Mouse (Mus musculus) frontal cortex, adult (tissue): ENCODE measurements around the gene Boll.

Experiments used
- ATAC-seq: cut with Nextera tagmentation; 2 replicates; pipeline ENCODE4 v1.9.2; 2017; ENCODE audit warnings: mild to moderate bottlenecking, moderate library complexity, mixed read lengths; ENCODE audit not compliant: low TSS enrichment

Boll gene

DNA sequence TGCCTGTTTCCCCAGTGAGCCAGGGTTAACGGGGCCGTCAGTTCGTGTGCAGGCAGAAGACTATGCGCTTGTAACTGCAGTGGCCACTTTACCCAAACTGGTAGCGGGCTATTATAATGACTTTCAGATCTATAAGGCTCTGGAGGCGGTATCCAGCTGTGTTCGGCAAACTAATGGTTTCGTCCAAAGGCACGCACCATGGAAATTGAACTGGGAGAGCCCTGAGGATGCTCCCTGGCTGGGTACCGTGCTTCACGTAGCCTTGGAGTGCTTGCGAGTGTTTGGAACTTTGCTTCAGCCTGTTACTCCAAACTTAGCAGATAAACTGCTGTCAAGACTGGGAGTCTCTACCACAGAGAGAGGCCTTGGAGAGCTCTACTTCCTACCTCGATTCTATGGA lies 124.8 kb downstream of the Boll start:
- no peak for ATAC-seq

DNA sequence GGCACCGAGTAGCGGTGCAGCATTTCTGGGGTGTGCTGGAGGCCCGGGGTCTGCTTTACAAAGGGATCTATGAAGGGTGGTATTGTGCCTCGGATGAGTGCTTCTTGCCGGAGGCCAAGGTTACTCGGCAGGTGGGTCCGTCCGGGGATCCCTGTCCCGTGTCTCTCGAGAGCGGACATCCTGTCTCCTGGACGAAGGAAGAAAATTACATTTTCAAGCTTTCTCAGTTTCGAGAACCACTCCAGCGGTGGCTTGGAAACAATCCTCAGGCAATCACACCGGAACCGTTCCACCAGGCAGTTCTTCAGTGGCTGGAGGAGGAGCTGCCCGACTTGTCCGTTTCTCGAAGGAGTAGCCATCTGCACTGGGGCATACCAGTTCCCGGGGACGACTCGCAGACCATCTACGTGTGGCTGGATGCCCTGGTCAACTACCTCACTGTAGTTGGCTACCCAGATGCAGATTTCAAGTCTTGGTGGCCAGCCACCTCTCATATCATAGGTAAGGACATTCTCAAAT lies 125.6 kb downstream of the Boll start:
- ATAC-seq, result peak; percentile 18

DNA sequence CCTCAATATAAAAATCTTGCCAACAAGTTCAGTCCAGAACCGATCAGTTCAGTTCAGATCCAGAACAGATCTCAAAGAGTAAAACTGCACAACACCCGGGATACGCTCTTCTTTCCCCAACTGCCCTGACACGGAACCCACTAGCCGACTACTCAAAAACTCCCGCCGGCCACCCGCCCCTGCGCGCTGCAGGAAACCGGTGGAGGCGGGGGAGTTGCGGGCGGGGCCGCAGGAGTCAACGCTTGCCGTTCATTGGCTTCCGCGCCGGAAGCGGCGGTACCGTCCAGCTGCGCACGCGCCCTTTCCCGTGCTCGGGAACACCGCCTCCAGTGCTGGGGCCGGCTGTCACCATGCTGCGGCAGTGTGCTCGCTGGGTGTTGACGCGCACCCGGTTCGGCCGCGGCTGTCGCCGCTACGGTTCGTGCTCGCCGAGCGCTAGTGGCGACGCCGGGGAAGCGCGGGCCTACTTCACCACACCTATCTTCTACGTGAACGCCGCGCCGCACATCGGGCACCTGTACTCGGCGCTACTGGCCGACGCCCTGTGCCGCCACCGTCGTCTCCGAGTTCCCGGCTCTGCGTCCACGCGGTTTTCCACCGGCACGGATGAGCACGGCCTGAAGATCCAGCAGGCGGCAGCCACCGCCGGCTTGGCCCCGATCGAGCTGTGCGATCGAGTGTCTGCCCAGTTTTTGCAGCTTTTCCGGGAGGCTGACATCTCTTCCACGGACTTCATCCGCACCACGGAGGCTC lies 126.2 kb downstream of the Boll start, which contains the start of gene Mars2:
Gene Mars2 (plus strand): TSS at position 288 of the 753 bp plus-strand sequence.
- ATAC-seq, result peak; percentile 97

DNA sequence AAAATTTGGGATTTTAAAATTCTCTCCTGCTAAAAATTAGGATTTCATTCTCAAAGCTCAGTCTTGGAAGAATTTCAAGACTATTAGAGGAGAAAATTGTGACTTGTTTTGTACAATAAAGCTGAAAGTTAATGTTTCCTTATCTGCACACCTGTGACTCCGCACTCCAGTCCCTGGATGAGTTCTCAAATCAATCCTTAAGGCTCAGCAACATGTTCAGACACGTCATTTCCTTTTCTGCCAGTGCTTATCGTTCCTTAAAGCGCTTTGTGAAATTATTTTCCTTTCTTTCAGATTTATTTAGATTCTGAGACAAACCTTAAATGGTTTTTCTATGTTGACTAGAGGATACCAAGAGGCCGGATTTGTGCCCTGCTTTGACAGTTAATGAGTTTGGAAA lies 126.8 kb downstream of the Boll start:
- no peak for ATAC-seq

DNA sequence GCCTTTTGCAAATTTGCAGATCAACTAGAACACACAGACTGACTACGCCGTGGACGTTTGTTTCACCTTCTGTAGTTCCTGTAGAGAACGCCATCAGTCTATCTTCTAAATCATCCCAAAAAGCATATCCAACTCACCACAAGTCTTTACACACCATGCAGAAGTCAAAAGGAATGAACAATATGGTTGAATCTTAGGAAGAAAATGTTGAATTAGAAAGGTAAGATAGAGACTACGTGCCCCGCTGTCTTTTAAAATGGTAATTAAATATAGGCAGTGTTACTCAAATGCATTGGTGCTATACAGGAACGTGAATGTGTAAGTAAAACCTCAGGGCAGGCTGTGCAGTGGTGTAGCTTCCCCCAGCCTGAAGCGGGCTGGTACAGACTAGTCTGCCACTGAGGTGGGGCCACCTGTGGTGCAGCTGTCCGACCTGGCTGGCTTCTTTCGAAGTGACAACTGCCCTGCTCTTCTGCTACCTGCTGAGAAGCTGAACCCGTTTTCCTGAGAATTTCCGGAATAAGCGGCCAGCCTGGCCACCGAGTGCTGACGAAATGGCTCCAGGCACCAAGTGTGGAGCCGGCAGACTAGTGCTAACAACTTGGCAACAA lies 128.3 kb downstream of the Boll start:
- no peak for ATAC-seq

DNA sequence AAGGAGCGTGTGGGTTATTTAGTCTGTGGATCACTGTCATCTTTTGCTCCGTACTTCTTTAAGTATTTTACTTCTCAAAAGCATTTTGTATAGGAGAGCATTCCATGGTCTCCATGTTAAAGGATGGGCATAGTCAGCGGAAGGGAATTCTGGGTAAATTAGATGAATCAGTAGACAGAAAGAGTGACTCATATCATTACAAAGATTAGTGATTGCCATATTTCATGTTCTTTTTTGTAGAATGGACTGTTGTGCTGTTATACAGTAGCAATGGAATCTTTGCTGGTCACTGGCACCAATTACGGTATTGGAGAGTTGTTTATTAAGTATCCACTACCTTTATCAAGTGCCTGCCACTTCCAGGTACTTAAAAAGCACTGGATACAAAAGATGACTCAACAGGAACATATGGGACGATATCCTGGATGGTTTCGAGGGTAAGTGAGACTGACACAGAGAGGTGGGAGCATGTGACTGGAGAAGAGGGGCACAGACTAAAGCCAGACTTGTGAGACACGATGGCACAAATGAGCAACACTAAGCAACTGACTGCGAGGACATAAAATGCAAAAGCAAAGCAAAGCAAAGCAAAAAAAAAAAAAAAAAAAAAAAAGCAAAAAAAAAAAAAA lies 134.9 kb downstream of the Boll start:
- ATAC-seq, result no peak

DNA sequence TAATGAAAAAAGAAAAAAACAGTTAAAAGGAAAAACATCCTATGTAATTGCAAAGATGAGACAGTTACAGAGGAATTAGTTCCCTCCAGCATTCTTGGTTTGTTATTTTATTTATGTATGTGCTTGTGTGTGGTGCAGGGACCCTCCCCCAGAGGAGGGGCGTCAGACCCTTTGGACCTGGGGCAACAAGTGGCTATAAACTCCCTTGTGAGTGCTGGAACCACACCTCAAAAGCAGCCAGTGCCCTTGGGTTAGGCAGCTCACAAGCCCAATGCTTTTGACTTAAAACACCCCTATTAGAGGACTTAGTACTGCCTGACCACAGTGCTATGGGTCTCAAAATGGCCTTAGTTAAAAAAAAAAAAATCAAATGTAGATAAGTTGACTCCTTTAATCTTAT lies 135.9 kb downstream of the Boll start:
- ATAC-seq, result no peak

DNA sequence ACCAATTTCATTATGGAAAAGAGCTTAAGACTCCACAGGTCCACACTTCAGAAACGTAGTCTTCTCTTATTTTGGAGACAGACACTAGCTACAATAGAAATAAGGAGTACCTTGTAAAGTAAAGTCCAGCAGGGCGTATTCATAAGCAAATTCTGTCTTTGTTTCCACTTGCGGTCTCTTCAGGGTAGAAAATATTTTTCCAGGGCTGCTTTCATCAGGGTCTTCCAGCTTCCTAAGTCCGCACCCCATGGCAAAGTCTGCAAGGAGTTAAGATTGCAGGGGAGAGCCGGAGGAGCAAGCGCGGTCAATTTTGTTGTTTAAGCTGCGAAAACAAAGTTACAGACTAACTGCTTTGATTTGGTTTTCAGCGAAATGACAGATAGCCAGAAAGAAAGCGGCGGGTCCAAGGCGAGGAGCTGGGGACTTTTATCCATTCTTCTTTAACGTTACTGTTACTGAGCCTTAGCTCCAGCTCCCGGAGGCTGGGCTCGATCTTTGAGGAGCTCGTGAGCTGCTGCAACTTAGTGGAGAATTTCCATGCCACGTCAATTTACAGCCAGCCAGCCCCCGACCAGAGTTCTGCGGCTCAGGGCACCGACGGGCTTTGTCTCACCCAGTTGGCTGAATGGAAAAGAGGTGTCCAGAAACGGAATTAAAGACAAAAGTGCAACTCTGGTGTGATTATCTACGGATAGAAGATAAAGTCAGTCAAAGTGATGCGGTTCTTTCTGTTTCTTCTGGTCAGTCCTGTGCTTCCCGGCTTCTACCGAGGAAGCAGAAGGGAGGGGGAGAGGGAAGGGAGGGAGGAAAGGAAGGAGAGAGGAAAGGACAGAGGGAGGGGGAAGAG lies 137.0 kb downstream of the Boll start, which contains the start of gene Rftn2:
Gene Rftn2 (minus strand): TSS at position 772 of the 847 bp plus-strand sequence.
- peak; percentile 38; the same call in 1 of the 2 replicates for ATAC-seq

DNA sequence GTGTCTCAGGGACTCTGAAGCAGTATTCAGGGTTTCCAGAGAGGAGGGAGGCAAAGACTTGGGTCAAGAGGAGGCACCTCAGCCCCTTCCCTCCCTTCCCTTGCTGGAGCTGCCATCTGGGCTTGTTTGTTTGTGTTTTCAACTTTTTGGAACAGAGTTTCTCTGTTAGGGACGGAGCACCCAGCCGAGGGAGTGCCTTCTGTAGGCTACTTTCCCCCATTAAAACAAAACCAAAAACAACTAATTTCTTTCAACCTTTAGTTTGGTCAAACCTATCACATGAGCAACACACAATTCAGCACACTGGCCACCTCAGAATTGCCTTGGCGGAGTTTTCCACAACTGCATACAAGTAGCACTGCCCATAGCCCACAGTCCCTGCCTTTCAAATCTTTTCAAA lies 137.9 kb downstream of the Boll start:
- ATAC-seq, result peak; percentile 39

DNA sequence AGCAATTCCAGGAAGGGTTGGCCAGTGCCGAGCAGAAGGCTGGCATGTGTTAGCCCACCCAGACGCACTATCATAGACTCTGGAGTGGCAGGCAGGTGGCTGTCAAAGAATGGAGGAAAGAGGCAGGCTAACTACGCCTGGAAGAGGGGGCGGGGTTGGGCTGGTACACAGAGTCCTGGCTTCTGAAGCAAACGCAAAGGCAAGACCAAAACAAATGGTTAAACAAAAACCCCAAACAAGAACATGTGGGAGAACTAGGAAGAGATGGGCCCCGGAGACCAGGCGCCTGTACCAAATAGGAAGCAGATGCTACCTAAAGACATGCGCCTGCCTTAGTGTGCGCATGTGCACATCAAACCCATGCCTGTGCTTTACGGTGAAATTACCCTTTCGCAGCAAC lies 139.2 kb downstream of the Boll start:
- no peak for ATAC-seq

DNA sequence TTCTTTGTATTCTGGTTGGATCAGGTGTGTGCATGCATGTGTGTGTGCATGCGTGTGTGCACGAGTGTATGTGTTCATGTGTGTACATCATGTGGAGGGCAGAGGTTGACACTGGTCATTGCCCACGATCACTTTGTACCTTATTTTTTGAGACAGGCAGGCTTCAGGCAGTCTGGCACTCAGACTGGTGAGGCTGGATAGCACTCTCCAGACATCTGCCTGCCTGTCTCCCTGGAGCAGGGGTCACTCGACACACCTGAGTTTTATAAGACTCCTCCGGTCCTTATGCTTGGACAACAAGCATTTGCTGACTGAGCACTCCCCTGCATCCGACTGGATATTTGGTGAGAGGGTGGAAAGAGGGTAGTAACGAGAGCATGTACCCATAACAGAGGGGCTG lies 140.2 kb downstream of the Boll start:
- no peak for ATAC-seq

DNA sequence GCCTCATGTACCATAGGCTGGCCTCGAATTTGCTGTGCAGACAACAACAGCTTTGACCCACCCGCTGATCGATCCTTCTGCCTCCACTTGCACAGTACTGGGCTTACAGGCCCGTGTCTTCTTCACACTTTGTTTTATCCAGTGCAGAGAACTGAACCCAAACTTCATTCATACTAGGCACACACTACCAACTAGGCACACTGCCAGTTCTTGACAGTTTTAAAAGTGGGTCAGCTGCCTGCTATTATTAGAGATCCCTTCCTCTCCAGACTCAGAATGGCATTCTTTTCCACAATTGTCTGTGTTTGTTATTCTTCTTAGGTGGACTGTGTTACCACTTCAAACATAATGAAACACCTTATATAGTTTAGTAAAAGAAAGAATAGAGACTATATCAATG lies 141.9 kb downstream of the Boll start:
- peak; percentile 62 for ATAC-seq

DNA sequence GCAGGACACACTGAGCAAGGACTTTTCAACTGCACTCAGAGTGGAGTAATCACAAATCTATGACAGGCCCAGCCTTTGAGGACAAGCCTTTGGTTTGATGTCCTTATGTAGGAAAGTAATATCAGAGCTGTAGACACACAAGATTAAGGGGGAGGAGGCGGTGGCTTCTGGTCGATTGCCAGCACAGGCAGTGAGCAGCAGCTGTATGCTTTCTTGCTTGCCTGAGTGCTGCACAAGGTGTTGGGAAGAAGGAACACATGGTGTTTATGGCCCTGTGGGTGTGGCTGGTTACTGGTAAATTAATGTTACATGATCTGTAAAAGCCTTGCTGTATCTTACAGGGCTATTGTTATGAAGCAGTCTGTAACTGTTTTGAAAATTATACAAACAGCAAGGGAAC lies 146.1 kb downstream of the Boll start:
- ATAC-seq, result no peak

DNA sequence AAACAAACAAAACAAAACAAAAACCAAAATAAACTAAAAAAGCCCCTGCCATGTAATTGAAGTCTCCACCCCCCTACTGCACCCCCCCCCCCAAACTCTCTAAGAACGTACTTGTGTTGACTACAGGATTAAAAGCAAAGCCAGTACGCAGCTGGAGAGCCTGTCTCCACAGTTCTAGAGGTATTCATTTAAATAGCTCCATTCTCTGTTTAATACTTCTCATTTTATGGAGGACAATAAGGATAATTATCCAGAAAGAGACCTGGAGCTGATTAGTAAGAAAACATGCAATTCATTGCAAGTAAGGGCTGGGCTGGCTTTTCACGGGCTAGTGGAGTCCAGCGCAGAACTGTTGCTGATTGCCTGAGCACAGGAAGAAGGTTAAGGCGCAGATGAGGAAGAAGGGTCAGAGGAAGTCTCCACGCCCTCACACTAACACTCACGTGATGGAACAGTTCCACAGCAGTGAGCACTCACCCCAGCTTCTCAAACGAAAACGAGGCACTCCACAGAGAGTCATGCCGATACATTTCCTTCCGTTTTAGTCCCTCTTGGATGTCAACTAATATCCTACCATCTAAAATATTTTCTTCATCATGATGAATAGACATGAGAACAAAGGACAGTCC lies 148.0 kb downstream of the Boll start:
- ATAC-seq, result no peak

DNA sequence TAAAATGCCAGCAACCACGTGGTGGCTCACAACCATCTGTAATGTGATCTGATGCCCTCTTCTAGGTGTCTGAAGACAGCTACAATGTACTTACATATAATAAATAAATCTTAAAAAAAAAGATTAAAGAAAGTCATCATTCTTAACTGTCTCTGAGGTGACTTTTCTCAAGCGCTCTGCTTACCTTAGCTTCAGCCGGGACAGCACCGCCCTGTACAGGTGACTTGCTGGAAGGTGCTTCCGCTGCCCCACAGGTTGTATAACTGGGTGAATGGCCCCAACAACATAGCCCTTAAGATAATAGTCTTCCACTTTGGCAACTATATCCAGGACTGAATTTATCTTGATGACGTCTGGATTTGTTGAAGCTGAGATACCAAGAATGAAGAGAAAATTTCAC lies 149.3 kb downstream of the Boll start:
- ATAC-seq, result no peak

DNA sequence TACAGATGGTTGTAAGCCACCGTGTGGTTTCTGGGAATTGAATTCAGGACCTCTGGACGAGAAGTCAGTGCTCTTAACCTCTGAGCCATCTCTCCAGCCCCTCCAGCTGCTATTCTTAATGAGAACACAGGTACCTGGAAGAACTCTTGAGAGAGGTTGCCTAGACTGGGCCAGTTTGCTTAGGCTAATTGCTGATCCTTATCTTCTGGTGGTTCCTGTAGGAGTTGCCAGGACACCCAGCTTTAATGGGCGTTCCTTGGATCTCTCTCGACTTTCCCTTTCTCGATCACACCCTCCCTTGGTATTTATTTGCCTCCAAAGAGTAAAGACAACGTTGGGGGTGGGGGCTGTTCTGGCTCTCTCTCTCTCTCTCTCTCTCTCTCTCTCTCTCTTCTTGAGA lies 149.8 kb downstream of the Boll start:
- ATAC-seq, result no peak

DNA sequence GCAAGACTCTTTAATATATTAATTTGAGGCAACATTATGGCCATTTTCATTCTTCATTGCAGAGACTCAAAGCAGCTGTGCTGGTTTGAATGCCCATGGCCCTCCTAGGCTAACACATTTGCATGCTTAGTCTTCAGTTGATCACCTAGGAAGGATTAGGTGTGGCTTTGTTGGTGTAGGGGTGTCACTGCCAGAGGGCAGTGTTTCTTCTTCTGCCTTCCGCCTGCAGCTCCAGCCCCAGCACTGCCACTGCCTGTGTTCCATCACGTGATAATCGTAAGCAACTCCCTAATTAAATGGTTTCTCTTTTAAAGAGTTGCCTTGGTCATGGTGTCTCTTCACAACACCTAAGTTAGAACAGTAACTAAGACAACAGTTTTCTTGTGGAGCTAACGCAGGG lies 150.5 kb downstream of the Boll start:
- no peak for ATAC-seq

DNA sequence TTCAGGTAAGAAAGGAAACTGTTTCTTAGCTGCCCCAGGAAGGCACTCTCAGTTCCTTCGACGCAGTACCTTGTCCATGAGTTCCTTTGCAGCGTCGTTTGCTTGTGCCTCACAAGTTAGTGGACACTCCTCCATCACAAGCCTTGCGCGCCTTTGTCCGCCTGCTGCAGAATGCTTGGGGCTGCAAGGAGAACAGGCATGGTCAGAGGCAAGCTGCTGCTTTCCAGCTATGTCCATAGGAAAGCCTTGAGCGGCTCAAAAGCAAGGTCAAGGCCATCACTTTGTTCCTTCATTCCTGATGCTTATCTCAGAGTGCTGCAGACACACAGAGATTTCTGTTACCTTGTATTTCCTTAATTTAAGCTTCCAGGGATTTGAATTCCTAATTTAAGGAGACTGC lies 152.2 kb downstream of the Boll start:
- ATAC-seq, result no peak

DNA sequence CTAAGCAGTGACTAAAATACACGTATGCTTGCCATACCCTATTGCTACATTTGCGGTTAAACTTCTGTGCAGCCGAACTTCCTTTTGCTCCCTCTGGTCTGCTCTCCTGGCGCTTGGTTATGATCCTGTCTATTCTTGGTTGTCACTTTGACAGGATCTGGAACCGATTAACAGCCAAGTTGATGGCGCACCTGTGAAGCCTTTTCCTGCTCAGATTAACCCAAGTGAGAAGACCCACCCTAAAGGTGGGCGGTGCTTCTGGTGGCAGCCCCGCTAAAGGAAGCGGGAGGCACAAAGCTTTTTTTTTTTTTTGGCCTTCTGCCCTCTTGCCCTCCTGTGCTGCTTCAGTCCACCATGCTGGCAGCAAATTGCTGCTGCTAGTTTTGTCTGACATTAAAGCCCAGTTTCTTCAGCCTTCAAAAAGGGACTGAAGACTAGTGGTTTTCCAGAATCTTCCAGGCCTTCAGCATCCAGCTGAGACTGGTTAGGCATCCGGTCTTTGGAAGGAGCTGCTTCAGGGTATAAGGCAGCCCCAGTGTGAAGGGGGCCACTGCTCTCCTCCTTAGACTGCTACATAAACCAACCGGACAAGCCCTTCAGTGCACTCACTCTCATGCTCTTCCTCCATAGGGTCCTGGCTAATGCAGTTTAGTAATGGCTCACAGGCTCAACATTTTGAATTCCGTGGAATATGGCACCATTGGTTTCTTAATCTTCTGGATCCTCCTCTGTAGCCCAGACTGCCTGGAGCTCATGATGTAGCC lies 152.9 kb downstream of the Boll start:
- ATAC-seq, result no peak

DNA sequence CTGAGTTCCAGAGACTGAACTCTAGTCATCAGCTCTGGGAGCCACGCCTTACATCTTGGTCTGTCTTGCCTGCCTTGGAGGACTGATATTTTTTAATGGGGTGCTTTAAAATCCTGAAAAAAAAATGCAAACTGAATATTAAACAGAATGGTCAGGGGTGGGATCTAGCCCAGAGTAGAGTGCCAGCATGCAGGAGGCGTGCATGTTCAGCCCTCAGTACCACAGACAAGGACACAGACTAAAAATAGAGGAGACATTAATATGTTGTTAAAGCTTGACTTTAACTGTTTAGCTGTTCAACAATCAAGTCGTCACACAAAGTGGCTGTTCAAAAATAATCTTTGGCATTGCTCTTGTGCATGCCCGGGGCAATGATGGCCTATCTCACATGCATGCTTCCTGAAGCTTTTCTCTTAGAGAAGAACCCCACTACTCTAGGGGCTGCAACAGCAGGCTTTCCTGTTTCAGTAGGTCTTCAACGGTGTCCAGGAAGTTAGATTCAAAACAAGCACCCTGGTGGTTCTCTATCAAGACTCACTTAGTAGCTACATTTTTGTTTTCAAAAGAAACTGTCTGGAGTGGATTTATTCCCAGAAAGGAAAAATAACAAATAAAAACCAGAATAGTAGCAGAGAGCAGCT lies 154.6 kb downstream of the Boll start:
- ATAC-seq, result no peak
